Mouse (Mus musculus) heart, adult 2 months (tissue): ENCODE measurements around the gene Lrrc61. TPM values are rescaled to one million over a fixed set of nuclear protein-coding genes. Genes with fewer than 3 reads are reported as not detected.

Source experiments
- DNase-seq, 2 experiments: peaks; one replicate each; pipeline ENCODE4 v3.0.0; 2021
- H3K27ac ChIP-seq: fragments of 200-600 bp; 2 replicates; pipeline ENCODE4 v1.8.1; 2022
- H3K27me3 ChIP-seq: fragments of 200-500 bp; 2 replicates; pipeline ENCODE4 v1.6.1; 2012; ENCODE audit warnings: mild to moderate bottlenecking, low read length, inconsistent platforms, mixed read lengths; ENCODE audit not compliant: control insufficient read depth, insufficient read depth
- H3K36me3 ChIP-seq: fragments of 200-500 bp; 2 replicates; pipeline ENCODE4 v1.6.1; 2012; ENCODE audit warnings: low read length, inconsistent platforms; ENCODE audit not compliant: control insufficient read depth, insufficient read depth
- H3K4me1 ChIP-seq: fragments of 200-500 bp; 2 replicates; pipeline ENCODE4 v1.6.1; 2011; ENCODE audit warnings: low read length; ENCODE audit not compliant: control insufficient read depth, insufficient read depth
- H3K4me3 ChIP-seq: fragments of 200-600 bp; 2 replicates; pipeline ENCODE4 v1.8.1; 2022
- H3K79me2 ChIP-seq: fragments of 200-500 bp; replicated peaks from 2 replicates; pipeline ENCODE4 v1.6.1; 2012; ENCODE audit warnings: mild to moderate bottlenecking, inconsistent platforms, low read length, moderate library complexity, mixed read lengths; ENCODE audit not compliant: control insufficient read depth, insufficient read depth
- H3K9ac ChIP-seq: fragments of 200-500 bp; 2 replicates; pipeline ENCODE4 v1.6.1; 2012; ENCODE audit warnings: low read depth, mild to moderate bottlenecking, control low read depth, inconsistent platforms, low read length, mixed read lengths
- CTCF ChIP-seq: fragments of 200-600 bp; IDR thresholded peaks from 2 replicates; pipeline ENCODE4 v1.8.1; 2022; ENCODE audit warnings: antibody characterized with exemption, mild to moderate bottlenecking, moderate library complexity
- EP300 ChIP-seq: fragments of 200-500 bp; IDR thresholded peaks from 2 replicates; pipeline ENCODE4 v1.6.1; 2011; ENCODE audit warnings: low read depth, low read length, control low read depth; ENCODE audit not compliant: insufficient read depth
- POLR2A ChIP-seq: fragments of 200-500 bp; IDR thresholded peaks from 2 replicates; pipeline ENCODE4 v1.6.1; 2011; ENCODE audit warnings: mild to moderate bottlenecking, low read depth, low read length, control low read depth; ENCODE audit not compliant: insufficient read depth
- WGBS: fragments of 180-500 bp; shearing (Covaris S2); methylation state at CpG from one replicate; pipeline ENCODE4 v1.1.7; 2018; 5-methylcytosine and 5-hydroxymethylcytosine counted together
- intact Hi-C: fragments of 180-260 bp; cut with DNase I; formaldehyde crosslinking; loops from one replicate; pipeline ENCODE4 v1.15.1; 2025
- polyA plus RNA-seq: library from polyadenylated mRNA; depleted of rRNA; stranded (reverse); fragments of >200 nt; gene quantifications from 2 replicates; pipeline ENCODE4 v1.2.3, GENCODE M21; 2012
- total RNA-seq, 2 experiments: library from RNA; stranded (reverse); gene quantifications; 2 replicates each; pipeline ENCODE4 v1.2.3; 2021

The Lrrc61 gene
- total and polyA plus RNA-seq, 3 experiments = 13.9 to 16.6 (median 14.9) TPM

- H3K9ac ChIP-seq = peak overlapping the region; percentile 79
- intact Hi-C loops = loop anchor here (5.0 kb wide), 1 partner anchor 107 kb away; the partner anchor contains the start of genes Sspo and Zfp467
- no peaks in the 10 kb centered on the region for H3K27me3 ChIP-seq
- no peaks in the 10 kb centered on the region for H3K36me3 ChIP-seq
- WGBS = 54% methylated on average over 4 of the region's 4 CpGs
- H3K4me1 ChIP-seq = peaks cover 6% of the 10 kb centered on the region
- H3K27ac ChIP-seq = peak overlapping the region; percentile 99
- DNase-seq = peak in 1 of 2 experiments; percentile 21
- TF ChIP-seq CTCF (no peak), POLR2A (0 out of 2 replicates have a peak, but pooled peaks have one; percentile 12)
- peak overlapping the region; percentile 59; the same call in 1 of the 2 replicates for H3K4me3 ChIP-seq
- no peaks in the 10 kb centered on the region for H3K79me2 ChIP-seq
Observed at GRCm38 (mm10) chr6:48553819-48554218, 777 bp upstream of the Lrrc61 start.

GRCm38 (mm10) chr6:48555104-48555890, 701 bp downstream of the Lrrc61 start:
- Histone ChIP-seq H3K4me1 (peaks cover 6% of the 10 kb centered on the region), H3K36me3 (no peaks in the 10 kb centered on the region), H3K79me2 (no peaks in the 10 kb centered on the region), H3K27me3 (no peaks in the 10 kb centered on the region), H3K27ac (peak overlapping the region; percentile 99), H3K9ac (peak overlapping the region; percentile 89), H3K4me3 (peak overlapping the region; percentile 59)
- intact Hi-C loops = no loop called here
- peak; percentile 27 for TF ChIP-seq POLR2A
- no peak for TF ChIP-seq EP300
- TF ChIP-seq CTCF = no peak
- WGBS = 28% methylated on average over 13 of the region's 14 CpGs
- peak; percentile 44 to 73 for DNase-seq

GRCm38 (mm10) chr6:48555956-48556355, 1.4 kb downstream of the Lrrc61 start:
- intact Hi-C loops = no loop called here
- 88% methylated on average over 3 of the region's 3 CpGs for WGBS
- no peak for DNase-seq
- H3K79me2 ChIP-seq = no peaks in the 10 kb centered on the region
- H3K27me3 ChIP-seq = no peaks in the 10 kb centered on the region
- no peak overlapping the region for H3K4me3 ChIP-seq
- H3K9ac ChIP-seq = no peak overlapping the region
- no peak for TF ChIP-seq EP300
- no peak for TF ChIP-seq CTCF
- TF ChIP-seq POLR2A = no peak
- no peak overlapping the region; the same call in 1 of the 2 replicates for H3K27ac ChIP-seq
- peaks cover 6% of the 10 kb centered on the region for H3K4me1 ChIP-seq
- no peaks in the 10 kb centered on the region for H3K36me3 ChIP-seq

GRCm38 (mm10) chr6:48565693-48566310, 11.2 kb downstream of the Lrrc61 start:
- 71% methylated on average over 4 of the region's 4 CpGs for WGBS
- peak overlapping the region; percentile 4; the same call in 1 of the 2 replicates for H3K27ac ChIP-seq
- peaks cover 22% of the 10 kb centered on the region for H3K4me1 ChIP-seq
- no peak for DNase-seq
- no peak overlapping the region for H3K9ac ChIP-seq
- no peaks in the 10 kb centered on the region for H3K36me3 ChIP-seq
- no peak for TF ChIP-seq POLR2A
- no peak for TF ChIP-seq CTCF
- TF ChIP-seq EP300 = no peak
- intact Hi-C loops = no loop called here
- H3K4me3 ChIP-seq = no peak overlapping the region
- H3K79me2 ChIP-seq = no peaks in the 10 kb centered on the region
- H3K27me3 ChIP-seq = no peaks in the 10 kb centered on the region

GRCm38 (mm10) chr6:48566312-48566711, 11.7 kb downstream of the Lrrc61 start:
- peak overlapping the region; percentile 51 for H3K27ac ChIP-seq
- WGBS = 3% methylated on average over 5 of the region's 5 CpGs
- TF ChIP-seq EP300 (peak; percentile 54; the same call in 1 of the 2 replicates), CTCF (no peak)

More at GRCm38 (mm10) chr6:48566312-48566711, 11.7 kb downstream of the Lrrc61 start:
- no peak overlapping the region for H3K4me3 ChIP-seq
- peaks cover 22% of the 10 kb centered on the region for H3K4me1 ChIP-seq
- no peaks in the 10 kb centered on the region for H3K79me2 ChIP-seq
- H3K27me3 ChIP-seq = no peaks in the 10 kb centered on the region
- intact Hi-C loops = no loop called here
- no peaks in the 10 kb centered on the region for H3K36me3 ChIP-seq
- no peak overlapping the region for H3K9ac ChIP-seq
- peak; percentile 78 to 86 for DNase-seq
